29 mouse cellular contexts compared by ENCODE assay signal in the genomic region with DNA sequence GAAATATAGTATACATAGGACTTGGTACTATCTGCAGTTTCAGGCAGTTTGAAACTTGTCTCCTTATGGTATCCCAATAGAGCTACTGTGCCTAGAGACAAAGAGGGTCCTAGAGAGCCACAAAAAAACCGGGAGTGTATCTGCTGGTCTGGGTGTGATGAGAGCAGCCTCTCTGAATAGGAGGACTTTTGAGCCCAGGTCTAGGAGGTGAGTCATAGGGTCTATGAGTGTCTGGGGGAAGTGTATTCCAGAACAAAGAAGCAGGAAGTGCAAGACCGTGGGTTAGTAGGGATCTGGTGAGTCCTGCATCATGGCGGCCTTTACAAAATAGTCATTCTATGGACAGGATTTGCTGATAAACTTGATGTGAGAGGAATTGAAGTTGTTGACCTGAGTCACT.
DNase-seq lines count a peak whose midpoint lies in the region; ATAC-seq and TF ChIP-seq lines count a peak whose summit lies in the region.
"Had no signal": no experiment of that assay in that cellular context is flagged by ENCODE, and none has a peak within 500 bp of the region (broad histone marks: within the 10 kb centered on the region; RNA-seq: fewer than 3 reads in every experiment).

No protein-coding gene starts in this region.

- no peak for TF ChIP-seq CTCF in C2C12 (IDR thresholded peaks at IDR 0.05; ENCODE audit: control insufficient read depth, insufficient read depth, insufficient read length)

- TF ChIP-seq POLR2A in myocyte (IDR thresholded peaks at IDR 0.05; ENCODE audit: insufficient read length, low read depth), result no peak

- H3K79me3 ChIP-seq in C2C12 (ENCODE audit: low read depth), result peaks cover 34% of the 10 kb centered on the region

- H3K4me2 ChIP-seq in myocyte (ENCODE audit: low read depth), result peak overlapping the region; percentile 81
- H3K4me2 ChIP-seq in forebrain, embryonic 13.5 days, result no peak overlapping the region
- H3K4me2 ChIP-seq in forebrain, embryonic 12.5 days, result no peak overlapping the region
- no peak overlapping the region for H3K4me2 ChIP-seq in hindbrain, embryonic 13.5 days
- H3K4me2 ChIP-seq: embryonic facial prominence, embryonic 12.5 days; embryonic facial prominence, embryonic 15.5 days; heart, embryonic 13.5 days; hindbrain, embryonic 14.5 days had no signal

- H3K9me3 ChIP-seq in heart, embryonic 10.5 days, result no peaks in the 10 kb centered on the region
- no peaks in the 10 kb centered on the region for H3K9me3 ChIP-seq in forebrain, embryonic 13.5 days (replicated peaks)
- no peaks in the 10 kb centered on the region for H3K9me3 ChIP-seq in forebrain, embryonic 12.5 days
- no peaks in the 10 kb centered on the region for H3K9me3 ChIP-seq in hindbrain, embryonic 13.5 days
- H3K9me3 ChIP-seq: embryonic facial prominence, embryonic 12.5 days; embryonic facial prominence, embryonic 15.5 days; heart, embryonic 13.5 days; hindbrain, embryonic 10.5 days had no signal

- H3K27ac ChIP-seq in heart, embryonic 10.5 days, result no peak overlapping the region
- H3K27ac ChIP-seq in forebrain, embryonic 13.5 days, result no peak overlapping the region
- no peak overlapping the region for H3K27ac ChIP-seq in forebrain, embryonic 12.5 days
- H3K27ac ChIP-seq in hindbrain, embryonic 13.5 days, result no peak overlapping the region
- H3K27ac ChIP-seq: embryonic facial prominence, embryonic 12.5 days; embryonic facial prominence, embryonic 15.5 days; gastrocnemius, adult 2 months; heart, embryonic 13.5 days; hindbrain, embryonic 10.5 days; hindbrain, embryonic 14.5 days; hindbrain, postnatal 0 days had no signal

- no peaks in the 10 kb centered on the region for H3K36me3 ChIP-seq in heart, embryonic 10.5 days
- H3K36me3 ChIP-seq in C2C12 (ENCODE audit: control insufficient read depth, insufficient read depth), result no peaks in the 10 kb centered on the region
- no peaks in the 10 kb centered on the region for H3K36me3 ChIP-seq in myocyte (ENCODE audit: control insufficient read depth, insufficient read depth)
- no peaks in the 10 kb centered on the region for H3K36me3 ChIP-seq in forebrain, embryonic 13.5 days (ENCODE audit: poor library complexity, severe bottlenecking)
- H3K36me3 ChIP-seq in forebrain, embryonic 12.5 days (replicated peaks), result no peaks in the 10 kb centered on the region
- no peaks in the 10 kb centered on the region for H3K36me3 ChIP-seq in hindbrain, embryonic 13.5 days
- H3K36me3 ChIP-seq: embryonic facial prominence, embryonic 12.5 days; embryonic facial prominence, embryonic 15.5 days; heart, embryonic 13.5 days; hindbrain, embryonic 10.5 days had no signal

- no peak overlapping the region for H3K9ac ChIP-seq in forebrain, embryonic 13.5 days
- H3K9ac ChIP-seq in forebrain, embryonic 12.5 days, result no peak overlapping the region
- H3K9ac ChIP-seq in hindbrain, embryonic 13.5 days, result no peak overlapping the region
- H3K9ac ChIP-seq: embryonic facial prominence, embryonic 12.5 days; embryonic facial prominence, embryonic 15.5 days; heart, embryonic 13.5 days; hindbrain, embryonic 14.5 days had no signal

- 72% methylated on average over 3 of the region's 3 CpGs for WGBS in heart, embryonic 10.5 days
- 87% methylated on average over 3 of the region's 3 CpGs for WGBS in forebrain, embryonic 13.5 days
- 81% methylated on average over 3 of the region's 3 CpGs for WGBS in forebrain, embryonic 12.5 days
- WGBS in hindbrain, embryonic 13.5 days, result 84% methylated on average over 3 of the region's 3 CpGs

- intact Hi-C loops in heart, postnatal 36 days (cut with DNase I), result no loop called here

- H3K4me1 ChIP-seq in heart, embryonic 10.5 days, result peaks cover 3% of the 10 kb centered on the region; the same call in 1 of the 2 replicates
- peaks cover 12% of the 10 kb centered on the region for H3K4me1 ChIP-seq in forebrain, embryonic 13.5 days
- H3K4me1 ChIP-seq in forebrain, embryonic 12.5 days, result peaks cover 10% of the 10 kb centered on the region
- H3K4me1 ChIP-seq in hindbrain, embryonic 13.5 days (replicated peaks), result peaks cover 20% of the 10 kb centered on the region
- H3K4me1 ChIP-seq: embryonic facial prominence, embryonic 12.5 days; embryonic facial prominence, embryonic 15.5 days had no signal

- no peak for ATAC-seq in forebrain, embryonic 13.5 days
- ATAC-seq in forebrain, embryonic 12.5 days (ENCODE audit: low FRiP score), result no peak
- ATAC-seq in hindbrain, embryonic 13.5 days (ENCODE audit: low FRiP score), result no peak
- ATAC-seq: CD4-positive, CD25-positive, alpha-beta regulatory T cell, adult 4 months; forebrain, embryonic 16.5 days; hindbrain, postnatal 0 days; inflammation-experienced regulatory T-cells, adult 6 months; intestine, embryonic 16.5 days had no signal

- no peak overlapping the region for H3K4me3 ChIP-seq in heart, embryonic 10.5 days
- no peak overlapping the region for H3K4me3 ChIP-seq in C2C12 (ENCODE audit: insufficient read depth, poor library complexity, severe bottlenecking)
- no peak overlapping the region for H3K4me3 ChIP-seq in myocyte
- no peak overlapping the region for H3K4me3 ChIP-seq in forebrain, embryonic 13.5 days
- no peak overlapping the region for H3K4me3 ChIP-seq in forebrain, embryonic 12.5 days (replicated peaks)
- H3K4me3 ChIP-seq in hindbrain, embryonic 13.5 days, result no peak overlapping the region
- H3K4me3 ChIP-seq: embryonic facial prominence, embryonic 12.5 days; embryonic facial prominence, embryonic 15.5 days; gastrocnemius, adult 2 months; heart, embryonic 13.5 days; hindbrain, embryonic 10.5 days had no signal

- peak; percentile 66 for DNase-seq in heart, embryonic 10.5 days (ENCODE audit: low spot score)
- no peak for DNase-seq in heart, postnatal 36 days
- DNase-seq in ZHBTc4 (ENCODE audit: low read depth, low spot score), result peak; percentile 9
- DNase-seq: adrenal gland, adult 2 months; adrenal gland, postnatal 14 days; B cell, adult 2 months; cerebellum, adult 18-20 months; cerebellum, adult 9-10 months; cerebellum, postnatal 25 days; gastrocnemius, adult 2 months; gastrocnemius, postnatal 14 days; heart, adult 18-20 months; kidney, adult 18-20 months; kidney, adult 9 months had no signal

- H3K27me3 ChIP-seq in heart, embryonic 10.5 days (ENCODE audit: insufficient read depth, poor library complexity, severe bottlenecking), result no peaks in the 10 kb centered on the region
- no peaks in the 10 kb centered on the region for H3K27me3 ChIP-seq in C2C12 (ENCODE audit: control insufficient read depth, insufficient read depth, insufficient read length)
- H3K27me3 ChIP-seq in myocyte (ENCODE audit: control insufficient read depth, insufficient read depth, insufficient read length), result no peaks in the 10 kb centered on the region
- no peaks in the 10 kb centered on the region for H3K27me3 ChIP-seq in forebrain, embryonic 13.5 days
- no peaks in the 10 kb centered on the region for H3K27me3 ChIP-seq in forebrain, embryonic 12.5 days
- no peaks in the 10 kb centered on the region for H3K27me3 ChIP-seq in hindbrain, embryonic 13.5 days
- H3K27me3 ChIP-seq: embryonic facial prominence, embryonic 12.5 days; embryonic facial prominence, embryonic 15.5 days; heart, embryonic 13.5 days had no signal

- H3K79me2 ChIP-seq in C2C12 (ENCODE audit: control insufficient read depth, insufficient read depth) (peaks cover 42% of the 10 kb centered on the region), myocyte (ENCODE audit: control insufficient read depth, insufficient read depth) (peaks cover 30% of the 10 kb centered on the region)

- no peak overlapping the region for H3ac ChIP-seq in C2C12 (ENCODE audit: control insufficient read depth, insufficient read length, low read depth)
- H3ac ChIP-seq in myocyte (ENCODE audit: control insufficient read depth, insufficient read length), result no peak overlapping the region

TF ChIP-seq in C2C12, 6 proteins besides CTCF, POLR2A, EP300 and RAD21:
- TF ChIP-seq MYOG (IDR thresholded peaks at IDR 0.05; ENCODE audit: control insufficient read depth, extremely low read depth, insufficient read length), result no peak
- TF ChIP-seq FOSL1 (IDR thresholded peaks at IDR 0.05; ENCODE audit: insufficient read depth, low read length, poor library complexity, severe bottlenecking), result peak; percentile 54

TF ChIP-seq in myocyte, 11 proteins besides CTCF, POLR2A, EP300 and RAD21:
- TF ChIP-seq TCF3 (IDR thresholded peaks at IDR 0.05; ENCODE audit: insufficient read length, low read depth) (no peak), E2F4 (IDR thresholded peaks at IDR 0.05; ENCODE audit: insufficient read depth) (no peak), MAX (IDR thresholded peaks at IDR 0.05; ENCODE audit: low read depth) (no peak), SRF (IDR thresholded peaks at IDR 0.05; ENCODE audit: control insufficient read depth, insufficient read length, low read depth) (no peak), POLR2AphosphoS2 (IDR thresholded peaks at IDR 0.05; ENCODE audit: insufficient read length, low read depth) (no peak), USF1 (IDR thresholded peaks at IDR 0.05; ENCODE audit: low read depth) (no peak), REST (IDR thresholded peaks at IDR 0.05; ENCODE audit: insufficient read depth, insufficient read length) (no peak), CEBPB (IDR thresholded peaks at IDR 0.05; ENCODE audit: insufficient read depth, poor library complexity, severe bottlenecking) (no peak), MYOG (IDR thresholded peaks at IDR 0.05; ENCODE audit: control insufficient read depth in 1 of 3, insufficient read depth in 1 of 3, insufficient read length in 2 of 3, low read depth in 2 of 3) (no peak), TCF12 (IDR thresholded peaks at IDR 0.05; ENCODE audit: insufficient read depth, poor library complexity, severe bottlenecking) (no peak), MYOD1 (IDR thresholded peaks at IDR 0.05; ENCODE audit: control insufficient read depth in 1 of 3, insufficient read length in 2 of 3, low read depth in 2 of 3) (no peak)

Comparison
In these comparisons a context has a peak if more than half of its experiments do, and no peak if none do; other contexts are left out.
1. DNase-seq: peak in heart, embryonic 10.5 days (single experiment) and ZHBTc4 (single experiment); none in heart, postnatal 36 days (0 of 2).